Mouse (Mus musculus) layer of hippocampus, postnatal 10 days (tissue): ENCODE measurements at regions not wholly inside any gene's neighbourhood (a gene's known extent, or its start where the extent isn't known, plus 50 kb on each side); places are given as distances from the start of the nearest gene placed in this dataset.

Source experiments
- DNase-seq, 2 experiments: peaks; one replicate each; pipeline ENCODE4 v3.0.0; 2021; ENCODE audit warnings: low spot score in 2 of 2

DNA sequence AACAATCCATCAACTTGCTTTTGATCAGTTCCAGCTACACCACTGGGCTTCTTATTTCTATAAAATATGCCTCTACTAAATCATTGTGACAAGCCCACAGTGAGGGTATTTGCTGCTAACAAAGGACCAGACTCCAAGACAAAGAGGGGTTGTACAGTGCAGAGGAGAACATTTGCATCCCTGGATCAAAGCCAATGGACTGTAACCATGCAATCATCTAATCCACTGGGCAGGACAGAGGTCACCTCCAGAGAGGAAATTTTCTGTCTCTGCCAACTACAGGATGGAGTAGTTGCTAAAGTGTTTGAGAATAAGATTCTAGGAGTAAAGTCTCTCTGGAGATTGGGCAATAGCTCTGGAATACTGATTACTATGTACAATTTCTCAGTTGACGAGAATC lies 272.9 kb downstream of the Cox7c start:
- no peak for DNase-seq

DNA sequence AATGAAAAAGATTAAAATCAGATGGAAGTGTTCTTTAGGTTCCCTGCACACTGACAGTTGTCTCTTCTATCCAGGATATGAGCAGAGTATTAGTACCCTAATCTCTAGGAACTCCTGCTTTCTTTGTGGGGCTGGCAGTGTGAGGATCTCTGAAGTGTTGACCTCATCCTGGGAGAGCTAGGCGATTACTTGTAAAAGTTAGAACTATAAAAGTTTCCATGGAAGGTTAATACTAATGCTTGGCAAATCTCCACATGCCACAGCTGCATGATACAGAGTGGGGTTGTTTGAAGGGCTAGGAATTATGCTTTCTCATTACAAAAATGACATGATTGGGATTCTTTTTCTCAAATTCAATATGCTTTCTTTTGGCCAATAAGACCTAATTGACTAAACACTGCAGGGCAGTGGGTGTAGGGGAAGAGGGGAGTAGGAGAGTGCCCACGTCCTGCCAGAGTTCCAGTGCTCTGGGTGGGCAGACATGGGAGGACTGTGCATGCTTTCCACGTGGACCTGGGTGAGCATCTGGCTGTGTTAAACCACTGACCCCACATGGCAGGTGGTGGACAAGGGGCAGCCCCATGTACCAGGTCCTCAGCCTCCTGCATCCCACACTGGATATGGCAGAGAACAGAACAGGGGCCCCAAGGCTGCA lies 275.6 kb downstream of the Cox7c start:
- no peak for DNase-seq

DNA sequence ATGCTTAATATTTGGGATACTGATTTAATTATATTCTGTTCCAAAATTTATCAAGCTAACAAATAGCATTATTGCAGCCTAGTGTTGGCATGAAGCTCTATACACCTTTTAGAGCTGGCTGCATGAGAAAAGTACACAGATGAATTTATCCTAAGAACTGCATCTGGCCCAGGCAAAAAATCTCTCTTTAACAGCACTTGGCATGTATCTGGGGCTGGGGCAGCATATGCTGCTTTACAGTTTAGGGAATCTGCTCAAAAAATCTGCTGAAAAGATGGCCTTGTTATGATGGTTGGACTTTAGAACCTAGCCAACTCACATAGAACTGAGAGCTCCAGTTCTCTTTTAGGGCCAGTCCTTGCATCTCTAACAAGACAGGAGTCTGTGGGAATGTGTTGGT lies 276.2 kb downstream of the Cox7c start:
- DNase-seq: no peak

DNA sequence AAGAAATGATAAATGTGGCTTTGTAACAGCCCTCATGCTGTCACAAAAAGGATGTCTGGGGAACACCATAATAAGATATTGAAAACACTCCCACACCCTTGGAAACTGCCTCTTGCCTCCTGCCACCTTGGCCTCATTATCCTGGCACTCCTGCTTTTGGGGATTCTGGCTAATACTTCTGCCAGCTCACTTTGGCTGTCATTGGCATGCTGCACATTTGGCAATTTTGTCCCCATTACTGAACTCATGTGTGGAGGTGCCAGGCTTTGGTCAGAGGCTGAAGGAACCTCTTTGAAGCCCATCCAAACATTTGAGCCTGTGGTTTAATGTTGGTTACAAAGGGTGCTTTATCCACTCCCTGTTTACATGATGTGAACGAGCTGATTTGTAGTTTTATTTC lies 278.2 kb downstream of the Cox7c start:
- DNase-seq: peak; percentile 48 to 60

DNA sequence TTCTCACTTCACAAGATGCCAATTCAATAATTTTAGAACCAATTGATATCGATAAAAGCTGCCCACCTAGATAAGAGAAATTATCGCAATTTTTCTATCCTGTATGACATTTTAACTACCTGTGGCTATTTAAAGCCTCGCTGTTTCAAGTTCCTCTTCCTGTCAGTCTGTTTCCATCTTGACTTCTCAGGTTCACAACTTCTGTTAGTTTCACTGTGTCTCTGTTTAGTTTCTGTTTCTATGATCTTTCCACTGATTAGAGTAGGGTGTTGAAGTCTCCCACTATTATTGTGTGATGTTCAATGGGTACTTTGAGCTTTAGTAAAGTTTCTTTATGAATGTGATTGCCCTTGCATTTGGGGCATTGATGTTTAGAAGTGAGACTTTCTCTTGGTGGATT lies 322.1 kb downstream of the Cox7c start:
- no peak for DNase-seq

DNA sequence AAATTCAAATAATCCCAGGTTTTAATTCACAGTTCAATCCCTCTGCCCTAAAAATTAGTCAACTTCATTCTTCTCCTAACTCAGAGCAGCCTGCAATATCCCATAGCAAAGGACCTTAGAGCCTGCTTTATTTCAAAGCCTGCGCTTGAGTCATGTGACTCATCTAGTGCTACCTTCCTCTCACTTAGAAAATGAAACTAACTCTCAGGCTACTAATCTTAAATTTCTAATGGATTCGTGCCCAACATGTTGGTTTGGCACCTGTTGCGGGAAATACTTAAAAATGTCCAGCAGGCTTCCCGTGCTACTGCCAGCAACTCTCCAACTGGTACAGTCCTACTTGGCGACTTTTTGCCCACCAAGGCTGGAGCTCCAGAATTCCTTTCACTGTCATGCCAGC lies 322.6 kb downstream of the Cox7c start:
- DNase-seq: no peak

DNA sequence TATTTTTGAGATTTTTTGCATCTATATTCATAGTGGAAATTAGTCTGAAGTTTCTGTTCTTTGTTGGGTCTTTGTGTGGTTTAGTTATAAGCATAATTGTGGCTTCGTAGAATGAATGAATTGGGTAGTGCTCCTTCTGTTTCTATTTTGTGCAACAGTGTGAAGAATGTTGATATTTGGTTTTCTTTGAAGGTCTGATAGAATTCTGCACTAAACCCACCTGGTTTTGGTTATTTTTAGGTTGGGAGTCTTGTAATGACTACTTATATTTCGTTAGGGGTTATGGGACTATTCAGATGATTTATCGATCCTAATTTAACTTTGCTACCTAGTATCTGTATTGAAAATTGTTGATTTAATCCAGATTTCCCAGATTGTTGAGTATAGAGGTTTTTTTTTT lies 326.4 kb downstream of the Cox7c start:
- DNase-seq: no peak

DNA sequence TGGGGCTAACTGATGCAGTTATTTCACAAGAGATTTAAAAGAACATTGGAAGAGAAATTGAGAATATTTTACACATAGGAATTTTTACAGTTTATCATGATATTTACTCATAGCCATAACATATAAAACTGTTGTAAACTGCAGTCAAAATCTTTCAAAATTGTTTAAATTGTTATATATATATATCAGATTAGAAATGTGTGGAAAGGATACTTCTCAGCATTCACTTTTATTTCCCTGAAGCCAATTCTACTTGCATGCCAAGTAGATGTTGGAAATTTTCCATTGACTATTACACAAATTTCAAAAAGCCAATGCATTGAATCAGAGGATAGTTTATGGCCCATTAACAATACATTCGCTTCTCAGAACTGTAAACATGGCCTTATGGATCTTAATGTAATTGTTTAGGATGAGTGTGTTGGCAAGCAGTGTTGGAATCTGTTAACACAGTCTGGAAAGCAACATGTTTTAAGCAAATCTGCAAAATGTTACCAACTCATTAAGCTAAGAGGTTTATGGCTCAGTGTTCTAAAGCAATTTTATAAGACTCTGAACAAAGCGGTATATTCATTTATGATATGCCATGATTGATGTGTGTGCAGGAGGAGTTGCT lies 330.7 kb downstream of the Cox7c start:
- DNase-seq: no peak

DNA sequence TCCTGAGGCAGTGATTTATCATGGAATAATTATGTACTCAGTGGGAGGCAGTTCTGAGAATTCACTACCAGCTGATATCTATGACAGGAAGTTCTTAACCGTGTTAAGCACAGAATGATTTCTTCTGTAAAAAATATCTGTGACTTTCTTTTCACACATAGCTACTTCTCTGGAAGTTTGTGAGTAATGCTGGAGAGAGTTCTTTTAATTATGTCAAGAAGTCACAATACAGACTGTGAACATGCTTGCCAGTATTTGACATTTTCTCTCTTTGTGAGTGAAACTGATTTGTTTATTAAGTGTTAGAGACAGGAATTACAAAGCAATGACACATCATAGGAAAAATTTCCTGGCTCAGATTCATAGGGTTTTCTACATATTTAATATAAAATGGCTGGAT lies 354.3 kb downstream of the Cox7c start:
- DNase-seq: no peak
